Mouse (Mus musculus): Measurements from ENCODE around the gene Top3a.

- TF ChIP-seq POLR2A (IDR thresholded peaks at IDR 0.05; ENCODE audit: low read depth, low read length) (no peak), CTCF (IDR thresholded peaks at IDR 0.05; ENCODE audit: extremely low read depth, insufficient read length, insufficient replicate concordance, low read depth, low read length) (no peak)
Measured at GRCm38 (mm10) chr11:60796342-60796741, 19.2 kb upstream of the Top3a start.
